Mouse (Mus musculus): Measurements from ENCODE around the gene Wscd2.

Wscd2 gene

GRCm38 (mm10) chr5:113490033-113490432 is at the start of gene Wscd2:
TSS of gene Wscd2 (plus strand) at chr5:113490333.
- DNase-seq, result no peak

- DNase-seq, result no peak
These were observed 48.0 kb upstream of the Wscd2 start for GRCm38 (mm10) chr5:113442180-113442579.

GRCm38 (mm10) chr5:113448023-113448734 is 42.0 kb upstream of the Wscd2 start:
- DNase-seq, result no peak

GRCm38 (mm10) chr5:113449336-113449735 is 40.8 kb upstream of the Wscd2 start:
- no peak for DNase-seq

- no peak for DNase-seq
These were observed 37.4 kb upstream of the Wscd2 start for GRCm38 (mm10) chr5:113452691-113453090.

GRCm38 (mm10) chr5:113453356-113453755 is 36.8 kb upstream of the Wscd2 start:
- DNase-seq, result no peak

GRCm38 (mm10) chr5:113456020-113456419 is 34.1 kb upstream of the Wscd2 start:
- DNase-seq, result no peak

GRCm38 (mm10) chr5:113456756-113457155 is 33.4 kb upstream of the Wscd2 start:
- DNase-seq, result no peak

- DNase-seq, result no peak
These were observed 32.9 kb upstream of the Wscd2 start for GRCm38 (mm10) chr5:113457260-113457659.

- DNase-seq, result no peak
These were observed 30.2 kb upstream of the Wscd2 start for GRCm38 (mm10) chr5:113459942-113460341.

GRCm38 (mm10) chr5:113461582-113461981 is 28.6 kb upstream of the Wscd2 start:
- no peak for DNase-seq

- DNase-seq, result no peak
These were observed 28.0 kb upstream of the Wscd2 start for GRCm38 (mm10) chr5:113461998-113462625.

GRCm38 (mm10) chr5:113464731-113465130 is 25.4 kb upstream of the Wscd2 start:
- no peak for DNase-seq

GRCm38 (mm10) chr5:113466536-113466935 is 23.6 kb upstream of the Wscd2 start:
- DNase-seq, result no peak

GRCm38 (mm10) chr5:113467072-113467471 is 23.1 kb upstream of the Wscd2 start:
- no peak for DNase-seq

GRCm38 (mm10) chr5:113467765-113468164 is 22.4 kb upstream of the Wscd2 start:
- DNase-seq, result no peak

- DNase-seq, result no peak
These were observed 21.5 kb upstream of the Wscd2 start for GRCm38 (mm10) chr5:113468625-113469024.

GRCm38 (mm10) chr5:113469231-113469630 is 20.9 kb upstream of the Wscd2 start:
- DNase-seq, result no peak

GRCm38 (mm10) chr5:113469826-113470225 is 20.3 kb upstream of the Wscd2 start:
- DNase-seq, result no peak

- peak; percentile 47 to 72 for DNase-seq
These were observed 18.7 kb upstream of the Wscd2 start for GRCm38 (mm10) chr5:113471417-113471816.

GRCm38 (mm10) chr5:113472339-113472738 is 17.8 kb upstream of the Wscd2 start:
- DNase-seq, result no peak

- DNase-seq, result no peak
These were observed 13.3 kb upstream of the Wscd2 start for GRCm38 (mm10) chr5:113476816-113477215.

GRCm38 (mm10) chr5:113479075-113479474 is 11.1 kb upstream of the Wscd2 start:
- DNase-seq, result no peak

GRCm38 (mm10) chr5:113480451-113480850 is 9.7 kb upstream of the Wscd2 start:
- no peak for DNase-seq
